Mouse (Mus musculus) midbrain, embryonic 14.5 days (tissue): ENCODE measurements around the gene Naa50. TPM values are rescaled to one million over a fixed set of nuclear protein-coding genes. Genes with fewer than 3 reads are reported as not detected.
A peak's percentile ranks its signal among the peaks of the same experiment; 100 is the strongest.

Source experiments
- ATAC-seq: fragments of 200-750 bp; cut with Nextera tagmentation; 2 replicates; pipeline ENCODE4 v1.8.0; 2017; ENCODE audit warnings: moderate number of reproducible peaks, moderate library complexity; ENCODE audit not compliant: low FRiP score, low TSS enrichment
- DNase-seq: peaks from one replicate; pipeline ENCODE4 v3.0.0-alpha.2; 2015
- H3K27ac ChIP-seq: fragments of 300-500 bp; sonication (generic); replicated peaks from 2 replicates; pipeline ENCODE4 v1.5.1; 2014; ENCODE audit warnings: mild to moderate bottlenecking, low read depth, low read length, moderate library complexity
- H3K27me3 ChIP-seq: fragments of 300-500 bp; sonication (generic); 2 replicates; pipeline ENCODE4 v1.6.1; 2014; ENCODE audit warnings: low read length, control low read depth, mixed read lengths; ENCODE audit not compliant: control insufficient read depth, insufficient read depth
- H3K36me3 ChIP-seq: fragments of 300-500 bp; sonication (generic); 2 replicates; pipeline ENCODE4 v1.6.1; 2014; ENCODE audit warnings: low read length, control low read depth; ENCODE audit not compliant: control insufficient read depth, insufficient read depth
- H3K4me1 ChIP-seq: fragments of 300-500 bp; sonication (generic); 2 replicates; pipeline ENCODE4 v1.6.1; 2014; ENCODE audit warnings: mild to moderate bottlenecking, antibody characterized with exemption, low read length, control low read depth; ENCODE audit not compliant: control insufficient read depth, insufficient read depth
- H3K4me2 ChIP-seq: fragments of 300-500 bp; sonication (generic); 2 replicates; pipeline ENCODE4 v1.6.1; 2014; ENCODE audit warnings: mild to moderate bottlenecking, low read length, moderate library complexity
- H3K4me3 ChIP-seq: fragments of 300-500 bp; sonication (generic); replicated peaks from 2 replicates; pipeline ENCODE4 v1.5.1; 2014; ENCODE audit warnings: low read depth, low read length
- H3K9ac ChIP-seq: fragments of 300-500 bp; sonication (generic); replicated peaks from 2 replicates; pipeline ENCODE4 v1.6.1; 2014; ENCODE audit warnings: mild to moderate bottlenecking, low read length, moderate library complexity
- H3K9me3 ChIP-seq: fragments of 300-500 bp; sonication (generic); 2 replicates; pipeline ENCODE4 v1.6.1; 2016; ENCODE audit warnings: low read length, control low read depth, mixed read lengths; ENCODE audit not compliant: control insufficient read depth
- WGBS: fragments of 180-500 bp; shearing (Covaris S2); extraction: QIAGEN DNeasy Blood & Tissue Kit; methylation state at CpG from one replicate; pipeline ENCODE4 v1.1.7; 2014; 5-methylcytosine and 5-hydroxymethylcytosine counted together
- polyA plus RNA-seq: library from polyadenylated mRNA; unstranded; fragments of >200 nt; fragmentation: Nextera tagmentation; extraction: Ambion mirVana; gene quantifications from 2 replicates; pipeline ENCODE4 v1.2.1, GENCODE M21; 2014

The Naa50 gene
- polyA plus RNA-seq: 39.2 and 43.7 TPM in 2 replicates

DNA sequence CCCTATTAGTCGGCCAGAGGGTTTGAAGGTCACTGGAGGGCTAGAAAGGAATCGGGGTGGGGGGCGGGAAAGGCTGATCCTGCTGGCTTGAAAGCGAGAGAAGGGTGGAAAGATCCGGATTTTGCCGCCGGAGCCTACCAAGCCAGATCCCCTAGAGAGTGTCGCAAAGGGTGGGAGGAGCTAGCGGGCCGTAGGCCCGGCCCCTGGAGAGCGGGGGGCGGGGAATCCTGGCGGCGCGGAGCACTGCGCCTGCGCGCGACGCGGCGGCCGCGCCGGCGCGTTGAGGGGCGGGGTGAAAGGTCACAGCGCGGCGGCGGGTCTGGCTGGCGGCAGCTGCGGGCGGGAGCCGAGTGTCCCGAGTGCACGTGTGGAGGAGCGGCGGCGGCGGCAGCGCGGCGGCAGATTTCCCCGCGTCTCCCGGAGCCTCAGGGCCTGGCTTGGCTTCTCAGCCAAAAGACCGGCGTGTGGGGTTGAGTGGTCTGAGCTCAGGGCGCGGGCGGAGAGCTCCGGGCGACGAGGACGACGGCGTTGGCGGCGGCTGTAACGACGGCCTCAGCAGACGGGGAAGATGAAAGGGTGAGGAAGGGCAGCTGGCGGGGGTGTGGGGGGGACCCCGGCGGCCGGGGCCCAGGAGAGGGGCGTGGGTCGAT lies at the start of gene Naa50, which contains the start of gene Atp6v1a:
Gene Naa50 (plus strand): TSS at position 295 of the 650 bp plus-strand sequence.
Gene Atp6v1a (minus strand): TSS at position 170 of the 650 bp plus-strand sequence.
- Histone ChIP-seq H3K4me3 (peak within 1 kb of the TSS; percentile 96), H3K9me3 (no peaks in the 10 kb centered on the region), H3K4me1 (peaks cover 18% of the 10 kb centered on the region), H3K4me2 (peak within 1 kb of the TSS; percentile 90), H3K9ac (peak within 1 kb of the TSS; percentile 93), H3K27me3 (no peaks in the 10 kb centered on the region), H3K36me3 (no peaks in the 10 kb centered on the region), H3K27ac (peak within 1 kb of the TSS; percentile 97)
- ATAC-seq: peak; percentile 91
- under 1% methylated on average over 71 of the region's 71 CpGs for WGBS
- peak; percentile 97 for DNase-seq

DNA sequence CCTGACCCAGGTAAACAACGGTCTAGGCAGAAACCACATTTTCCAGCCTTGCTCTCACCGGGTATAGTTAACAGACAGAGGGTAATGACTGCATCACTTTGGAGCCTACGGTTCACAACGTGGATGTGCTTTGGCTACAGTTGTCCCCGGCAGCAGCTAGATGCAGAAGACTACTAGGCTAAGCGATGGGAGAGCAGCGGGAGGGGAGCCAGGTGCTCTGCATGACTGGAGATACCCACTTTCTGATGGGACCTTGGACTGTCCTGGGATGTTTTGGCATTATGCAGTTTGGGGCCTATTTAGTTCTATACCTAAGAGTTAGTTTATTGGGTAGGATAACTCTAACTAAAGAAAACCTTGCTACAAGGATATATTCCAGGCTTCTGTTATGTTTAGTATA lies 40.3 kb upstream of the Naa50 start:
- H3K27me3 ChIP-seq: no peaks in the 10 kb centered on the region
- H3K4me2 ChIP-seq: no peak overlapping the region
- ATAC-seq (no peak), DNase-seq (no peak)
- WGBS: 94% methylated on average over 7 of the region's 7 CpGs
- no peak overlapping the region for H3K9ac ChIP-seq
- H3K4me1 ChIP-seq: no peaks in the 10 kb centered on the region
- no peak overlapping the region for H3K4me3 ChIP-seq
- no peak overlapping the region for H3K27ac ChIP-seq
- no peaks in the 10 kb centered on the region; the same call in 1 of the 2 replicates for H3K9me3 ChIP-seq
- peaks cover 82% of the 10 kb centered on the region for H3K36me3 ChIP-seq

DNA sequence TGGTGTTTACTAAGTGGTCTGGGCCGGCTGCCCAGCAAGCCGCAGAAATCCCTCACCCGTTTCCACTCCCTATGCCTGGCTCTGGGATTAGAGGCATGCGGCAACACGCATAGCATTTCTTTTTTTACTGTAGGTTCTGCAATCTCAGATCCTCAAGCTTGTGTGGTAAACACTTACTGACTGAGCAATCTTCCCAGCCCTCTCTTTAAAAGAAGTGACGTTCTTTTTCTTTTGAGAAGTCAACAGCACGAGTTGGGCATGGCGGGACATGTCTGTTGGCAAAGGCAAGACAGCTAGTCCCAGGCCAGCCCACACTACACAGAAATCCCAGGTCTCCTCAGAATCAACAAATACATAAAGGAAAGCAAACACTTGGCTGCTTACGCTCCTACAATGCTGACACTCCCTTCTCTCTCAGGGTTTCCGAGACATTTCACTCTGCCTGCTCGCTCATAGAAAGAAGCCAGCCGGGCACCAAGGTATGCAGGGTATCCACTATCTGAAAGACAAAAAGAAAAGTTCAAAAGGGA lies 38.4 kb upstream of the Naa50 start:
- H3K36me3 ChIP-seq: peaks cover 66% of the 10 kb centered on the region
- H3K4me2 ChIP-seq: no peak overlapping the region

DNA sequence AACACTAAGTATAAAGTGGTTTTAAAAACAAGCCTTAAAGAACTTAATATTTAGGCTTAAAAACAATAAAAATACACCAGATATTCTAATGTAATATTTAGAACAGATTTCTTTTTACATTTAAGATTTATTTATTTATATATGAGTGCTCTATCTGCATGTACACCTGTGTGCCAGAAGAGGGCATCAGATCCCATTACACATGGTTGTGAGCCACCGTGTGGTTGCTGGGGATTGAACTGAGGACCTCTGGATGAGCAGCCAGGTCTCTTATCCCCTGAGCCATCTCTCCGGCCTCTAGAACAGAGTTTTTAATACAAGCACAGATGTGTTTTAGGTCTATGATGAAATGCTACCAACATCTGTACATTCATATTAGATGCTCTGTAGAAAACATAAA lies 36.7 kb upstream of the Naa50 start:
- DNase-seq (no peak), ATAC-seq (no peak)
- Histone ChIP-seq H3K4me3 (no peak overlapping the region), H3K27me3 (no peaks in the 10 kb centered on the region), H3K9me3 (no peaks in the 10 kb centered on the region; the same call in 1 of the 2 replicates), H3K9ac (no peak overlapping the region), H3K4me2 (no peak overlapping the region), H3K4me1 (no peaks in the 10 kb centered on the region), H3K36me3 (peaks cover 69% of the 10 kb centered on the region), H3K27ac (no peak overlapping the region)
- WGBS: 91% methylated on average over 2 of the region's 2 CpGs

More for the DNA sequence above, 38.4 kb upstream of the Naa50 start:
- Histone ChIP-seq H3K4me3 (no peak overlapping the region), H3K9me3 (no peaks in the 10 kb centered on the region; the same call in 1 of the 2 replicates), H3K4me1 (no peaks in the 10 kb centered on the region), H3K27ac (no peak overlapping the region), H3K27me3 (no peaks in the 10 kb centered on the region), H3K9ac (no peak overlapping the region)
- ATAC-seq: no peak
- no peak for DNase-seq
- WGBS: 96% methylated on average over 12 of the region's 12 CpGs

DNA sequence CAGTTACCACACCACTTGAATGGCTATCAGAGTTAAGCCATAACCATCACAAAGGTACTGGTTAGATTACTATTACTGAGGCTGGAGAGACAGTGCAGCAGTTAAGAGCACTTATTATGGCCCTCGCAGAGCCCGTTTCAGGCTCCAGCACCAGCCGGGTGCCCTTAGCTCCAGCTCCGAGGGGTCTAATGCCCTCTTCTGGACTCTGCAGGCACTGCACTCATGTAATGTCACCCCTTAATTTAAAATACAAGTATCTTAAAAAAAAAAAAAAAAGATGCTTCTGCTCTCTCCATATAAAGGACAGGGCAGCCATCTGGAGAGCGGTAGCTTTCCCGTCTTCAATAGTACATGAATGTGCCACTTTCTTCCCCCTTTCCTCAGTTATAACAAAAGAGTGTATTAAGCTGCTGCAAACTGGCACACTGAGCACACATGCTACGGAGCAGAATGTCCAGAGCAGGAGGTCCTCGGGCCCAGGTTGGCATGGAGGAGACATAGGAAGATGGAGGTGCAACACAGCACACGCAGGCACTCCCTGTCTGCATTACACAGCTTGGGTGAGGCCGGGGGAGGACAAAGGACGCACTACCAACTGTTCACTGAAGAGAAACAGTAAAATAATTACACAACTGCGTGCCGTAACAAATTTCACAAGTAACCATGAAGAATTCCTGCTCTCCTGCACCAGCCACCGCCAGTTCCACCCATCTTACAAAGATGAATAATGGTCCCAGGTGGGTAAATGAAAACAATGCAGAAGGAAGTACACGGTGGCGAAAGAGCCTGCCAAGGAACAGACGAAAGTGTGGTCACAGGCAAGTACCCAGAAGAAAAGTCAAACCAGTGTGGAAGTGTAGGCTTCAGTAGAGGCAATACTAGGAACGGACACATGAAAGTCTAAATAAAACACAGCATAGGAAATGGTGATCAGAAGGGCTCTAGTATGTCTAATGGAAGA lies 35.5 kb upstream of the Naa50 start:
- WGBS: 90% methylated on average over 18 of the region's 18 CpGs
- DNase-seq: no peak
- H3K9me3 ChIP-seq: no peaks in the 10 kb centered on the region; the same call in 1 of the 2 replicates

DNA sequence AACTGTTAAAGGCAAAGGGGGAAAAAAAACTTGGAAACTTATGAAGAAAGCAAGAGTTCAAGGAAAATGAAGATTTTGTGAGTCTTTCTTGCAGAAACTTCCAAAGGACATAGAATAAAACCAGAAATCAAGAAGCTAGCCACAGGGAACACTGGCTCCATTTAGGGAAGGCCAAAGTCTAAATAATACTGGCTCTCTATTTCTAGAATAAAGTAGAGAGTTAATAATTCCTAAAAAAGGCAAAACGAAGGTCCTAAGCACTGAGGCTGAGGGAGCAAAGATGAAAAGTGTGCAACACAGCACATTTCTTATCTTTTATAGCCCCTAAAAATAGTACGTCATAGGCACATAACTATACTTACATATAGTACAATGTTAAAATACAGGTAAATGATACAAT lies 34.4 kb upstream of the Naa50 start:
- Histone ChIP-seq H3K4me1 (no peaks in the 10 kb centered on the region), H3K9ac (no peak overlapping the region), H3K36me3 (peaks cover 73% of the 10 kb centered on the region), H3K27ac (no peak overlapping the region), H3K9me3 (no peaks in the 10 kb centered on the region; the same call in 1 of the 2 replicates), H3K4me2 (no peak overlapping the region), H3K4me3 (no peak overlapping the region), H3K27me3 (no peaks in the 10 kb centered on the region)
- WGBS: 96% methylated on average over 2 of the region's 2 CpGs
- no peak for ATAC-seq
- no peak for DNase-seq

More for the DNA sequence above, 35.5 kb upstream of the Naa50 start:
- no peaks in the 10 kb centered on the region for H3K4me1 ChIP-seq
- no peak overlapping the region for H3K4me3 ChIP-seq
- H3K9ac ChIP-seq: no peak overlapping the region
- no peak overlapping the region for H3K4me2 ChIP-seq
- no peak overlapping the region for H3K27ac ChIP-seq
- H3K36me3 ChIP-seq: peaks cover 69% of the 10 kb centered on the region
- no peak for ATAC-seq
- H3K27me3 ChIP-seq: no peaks in the 10 kb centered on the region

DNA sequence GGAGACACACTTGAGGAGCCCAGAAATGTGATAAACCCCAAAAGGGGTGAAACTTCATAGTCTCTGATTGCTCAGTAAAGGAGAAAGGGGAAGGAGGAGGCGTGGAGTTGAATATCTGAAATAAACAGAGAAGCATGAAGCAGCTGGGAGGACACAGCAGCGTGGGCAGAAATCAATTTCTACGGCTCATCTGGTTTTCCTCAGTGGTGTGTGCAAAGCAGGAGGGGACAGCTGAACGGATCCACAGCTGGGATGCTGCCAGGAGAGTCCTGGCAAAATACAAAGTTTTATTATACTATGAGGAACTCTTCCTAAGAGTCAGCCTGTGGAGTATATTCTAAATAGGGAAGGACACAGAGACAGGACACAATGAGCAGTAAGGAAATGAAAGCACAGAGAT lies 30.6 kb upstream of the Naa50 start:
- peaks cover 68% of the 10 kb centered on the region for H3K36me3 ChIP-seq
- H3K4me2 ChIP-seq: no peak overlapping the region
- WGBS: 92% methylated on average over 4 of the region's 4 CpGs
- no peak overlapping the region for H3K27ac ChIP-seq
- no peak overlapping the region for H3K4me3 ChIP-seq
- H3K9me3 ChIP-seq: no peaks in the 10 kb centered on the region
- DNase-seq (no peak), ATAC-seq (no peak)
- no peaks in the 10 kb centered on the region for H3K27me3 ChIP-seq
- H3K9ac ChIP-seq: no peak overlapping the region
- H3K4me1 ChIP-seq: no peaks in the 10 kb centered on the region

DNA sequence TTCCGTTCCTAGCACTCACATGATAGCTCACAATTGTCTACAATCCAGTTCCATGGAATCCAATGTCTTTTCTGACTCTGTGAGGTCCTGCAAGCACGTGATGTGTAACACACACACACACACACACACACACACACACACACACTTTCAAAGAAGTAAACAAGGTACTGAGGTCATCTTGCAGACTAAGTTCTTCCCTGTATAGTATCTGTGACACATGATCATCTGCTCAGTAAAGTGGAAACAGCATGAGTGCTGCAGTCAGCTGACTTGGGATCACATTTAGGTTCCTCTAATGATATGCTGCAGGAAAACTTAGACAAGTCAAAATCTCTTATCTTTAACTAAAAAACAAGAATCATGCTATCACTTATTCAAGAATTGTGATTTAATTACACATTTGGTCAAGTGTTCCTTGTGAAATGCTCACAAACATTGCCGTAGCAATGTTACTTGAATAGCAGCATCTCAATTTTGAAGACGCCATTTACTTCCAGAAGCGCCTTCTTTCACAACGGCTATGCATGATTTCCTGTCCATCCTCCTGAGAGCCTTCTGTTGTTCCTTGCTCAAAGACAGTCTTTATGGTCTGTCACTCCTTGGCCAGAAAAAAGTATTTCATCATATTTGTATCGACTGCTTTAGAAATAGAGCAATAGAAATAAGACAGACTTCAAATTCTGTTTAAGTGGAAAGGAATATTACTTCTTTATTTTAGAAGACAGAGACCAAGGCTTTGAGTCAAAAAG lies 19.7 kb upstream of the Naa50 start:
- no peak for ATAC-seq
- WGBS: 88% methylated on average over 7 of the region's 7 CpGs
- Histone ChIP-seq H3K27ac (no peak overlapping the region), H3K9me3 (no peaks in the 10 kb centered on the region), H3K4me2 (no peak overlapping the region), H3K9ac (no peak overlapping the region), H3K4me1 (no peaks in the 10 kb centered on the region), H3K4me3 (no peak overlapping the region), H3K36me3 (peaks cover 18% of the 10 kb centered on the region), H3K27me3 (no peaks in the 10 kb centered on the region)
- no peak for DNase-seq
